Mouse (Mus musculus) embryo, embryonic 10.5 days (tissue): Measurements from ENCODE around the gene Ifi205.
"Not testable (repeated sequence)": the region's sequence is repeated elsewhere in the genome, so short reads cannot be mapped to it uniquely, and the experiment has no call there.

ENCODE experiments used
- DNase-seq: peaks from one replicate; pipeline ENCODE4 v3.0.0-alpha.2; 2015; ENCODE audit warnings: low spot score

The Ifi205 gene

DNA sequence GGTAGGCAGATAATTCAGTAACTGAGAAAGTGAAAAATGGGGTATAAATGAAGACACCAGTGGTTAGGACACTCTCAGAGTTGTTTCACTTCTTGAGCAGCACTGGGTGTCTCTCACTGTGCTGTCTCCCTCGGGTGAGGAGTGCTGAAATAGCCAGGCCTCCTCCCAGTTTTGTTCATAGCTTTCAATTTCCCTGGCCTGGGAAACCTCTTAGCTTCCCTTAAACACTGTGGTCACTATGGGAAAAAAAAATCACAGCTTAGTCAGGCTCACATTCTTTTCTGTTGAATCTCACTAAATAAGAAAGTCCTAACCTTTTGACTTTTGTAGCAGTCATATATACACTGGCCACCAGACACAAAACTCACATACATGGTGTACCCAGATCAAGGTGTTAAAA is at the start of gene Ifi205:
Gene Ifi205, minus strand, starts transcription at position 113 of the 400 bp plus-strand sequence.
- no peak for DNase-seq

GRCm38 (mm10) chr1:174066305-174066704 is 34.7 kb upstream of the Ifi205 start, which contains the start of gene Olfr430:
Olfr430 (plus strand) TSS chr1:174066605.
- DNase-seq, result no peak

DNA sequence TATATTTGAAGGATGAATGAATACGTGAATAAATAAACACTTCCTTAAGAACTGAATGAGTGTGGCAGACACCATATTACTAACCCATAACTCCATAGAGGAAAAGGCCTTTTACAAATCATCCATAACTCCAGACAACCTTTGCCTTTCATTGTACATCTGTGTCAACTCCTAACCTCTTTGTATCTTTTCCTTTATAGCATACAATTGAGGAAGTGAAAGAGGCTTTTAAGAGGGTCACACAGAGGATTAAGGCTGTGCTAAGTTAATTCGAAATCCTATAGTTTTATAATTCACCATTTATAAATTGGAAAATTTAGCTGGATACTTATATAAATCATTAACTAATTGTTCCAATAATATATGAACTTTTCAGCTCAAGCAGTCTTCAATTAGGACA is 23.6 kb upstream of the Ifi205 start:
- no peak for DNase-seq

GRCm38 (mm10) chr1:174052981-174053380 is 21.4 kb upstream of the Ifi205 start:
- no peak for DNase-seq

- DNase-seq, result no peak
These were observed 20.4 kb upstream of the Ifi205 start for GRCm38 (mm10) chr1:174051931-174052536.

DNA sequence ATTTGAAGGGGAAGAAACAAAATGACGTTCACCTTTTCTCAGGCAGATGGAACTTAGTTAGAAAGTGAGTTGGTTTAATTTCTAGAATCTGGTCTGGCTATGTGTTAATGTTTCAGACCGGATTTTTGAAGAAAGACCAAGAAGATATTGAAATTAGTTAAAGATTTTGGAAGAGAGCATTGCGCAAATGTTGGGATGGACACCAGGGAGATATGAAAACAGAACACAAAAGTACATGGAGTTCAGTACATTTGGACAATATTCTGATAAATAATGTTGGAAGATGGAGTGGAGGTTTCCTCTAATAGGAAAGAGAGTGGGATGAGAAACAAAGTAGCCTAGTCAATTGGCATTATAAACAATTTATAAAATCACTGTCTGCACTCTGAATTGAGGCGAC is 19.9 kb upstream of the Ifi205 start:
- DNase-seq, result no peak

DNA sequence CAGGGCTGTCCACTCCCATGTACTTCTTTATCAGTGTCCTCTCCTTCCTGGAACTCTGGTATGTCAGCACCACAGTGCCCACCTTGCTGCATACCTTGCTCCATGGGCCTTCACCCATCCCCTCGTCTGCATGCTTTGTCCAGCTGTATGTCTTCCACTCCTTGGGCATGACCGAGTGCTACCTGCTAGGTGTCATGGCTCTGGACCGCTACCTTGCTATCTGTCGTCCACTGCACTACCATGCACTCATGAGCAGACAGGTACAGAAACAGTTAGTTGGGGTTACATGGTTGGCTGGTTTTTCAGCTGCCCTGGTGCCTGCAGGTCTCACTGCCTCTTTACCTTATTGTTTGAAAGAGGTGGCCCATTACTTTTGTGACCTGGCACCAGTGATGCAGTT is 18.9 kb upstream of the Ifi205 start:
- no peak for DNase-seq

- DNase-seq, result not testable (repeated sequence)
These were observed 17.7 kb upstream of the Ifi205 start for GRCm38 (mm10) chr1:174049357-174049756.

DNA sequence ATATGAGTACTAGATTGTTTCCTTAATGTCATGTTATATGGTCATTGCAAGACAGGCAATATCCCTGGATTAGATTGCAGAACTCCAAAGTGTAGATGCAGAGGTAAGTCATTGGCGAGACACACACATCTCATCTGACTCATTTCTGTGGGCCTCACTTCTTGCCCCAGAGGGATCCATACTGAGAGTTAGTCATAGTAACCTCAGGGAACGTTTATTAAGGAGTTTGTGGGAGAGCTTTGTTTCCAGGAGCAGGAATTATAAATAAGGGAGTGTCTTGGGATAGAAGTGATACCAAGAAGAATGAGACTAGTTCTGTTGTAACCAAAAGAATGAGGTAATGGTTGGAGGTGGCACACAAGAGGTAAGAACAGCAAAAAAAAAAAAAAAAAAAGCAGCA is 17.3 kb upstream of the Ifi205 start, which contains the start of gene Olfr432:
Gene Olfr432, plus strand, starts transcription at position 313 of the 400 bp plus-strand sequence.
- DNase-seq, result no peak

DNA sequence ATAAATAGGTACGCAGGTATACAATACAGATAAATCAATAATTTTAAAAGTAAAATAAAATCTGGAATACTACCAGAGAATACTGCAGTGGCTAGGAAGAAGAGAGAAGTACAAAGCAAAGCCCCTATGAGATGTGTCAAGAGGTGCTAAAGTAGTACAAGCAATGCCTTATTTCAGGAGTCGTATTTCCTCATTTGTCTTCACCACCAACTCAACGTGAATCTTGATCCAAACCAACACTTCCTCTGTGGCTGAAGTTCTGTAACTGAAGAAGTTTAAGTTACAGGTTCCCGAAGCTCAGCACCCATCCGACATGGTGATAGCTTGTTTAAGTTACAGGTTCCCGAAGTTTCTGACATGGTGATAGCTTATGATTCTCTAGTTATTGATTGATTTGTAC is 16.6 kb upstream of the Ifi205 start:
- not testable (repeated sequence) for DNase-seq

GRCm38 (mm10) chr1:174044431-174044830 is 12.8 kb upstream of the Ifi205 start:
- DNase-seq, result no peak

- DNase-seq, result not testable (repeated sequence)
These were observed 10.7 kb upstream of the Ifi205 start for GRCm38 (mm10) chr1:174042091-174042884.

DNA sequence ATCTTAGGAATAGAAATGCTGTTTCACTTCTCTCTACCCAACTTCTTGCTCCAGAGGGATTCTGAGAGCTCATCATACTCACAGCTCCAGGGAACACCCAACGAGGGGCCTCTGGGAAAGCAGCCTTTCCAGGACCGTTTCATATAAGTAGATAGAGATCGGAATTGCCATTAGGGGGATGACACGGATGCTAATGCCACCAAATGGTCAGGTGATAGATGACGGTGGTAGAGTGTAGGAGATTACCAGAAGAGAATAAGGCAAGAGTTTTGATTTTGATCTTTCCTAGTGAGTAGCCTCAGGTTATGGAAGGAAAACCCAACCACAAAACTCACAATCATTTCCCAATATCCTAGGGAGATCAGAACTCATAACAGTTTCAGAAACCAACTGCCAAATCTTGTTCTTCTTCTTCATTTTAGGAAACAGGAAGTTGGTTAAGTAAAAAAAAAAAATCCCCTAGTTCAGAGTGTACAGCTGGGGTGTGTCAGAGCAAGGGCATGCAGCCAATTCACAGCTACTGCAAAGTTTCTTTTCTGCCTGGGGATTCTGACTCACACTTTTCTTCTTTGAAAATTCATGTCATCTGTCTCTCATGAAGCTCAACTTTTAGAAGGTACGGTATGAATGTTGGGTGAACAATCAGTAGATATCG is 9.0 kb upstream of the Ifi205 start, which contains the start of gene Olfr433:
Gene Olfr433, plus strand, starts transcription at position 183 of the 655 bp plus-strand sequence.
- DNase-seq, result no peak

DNA sequence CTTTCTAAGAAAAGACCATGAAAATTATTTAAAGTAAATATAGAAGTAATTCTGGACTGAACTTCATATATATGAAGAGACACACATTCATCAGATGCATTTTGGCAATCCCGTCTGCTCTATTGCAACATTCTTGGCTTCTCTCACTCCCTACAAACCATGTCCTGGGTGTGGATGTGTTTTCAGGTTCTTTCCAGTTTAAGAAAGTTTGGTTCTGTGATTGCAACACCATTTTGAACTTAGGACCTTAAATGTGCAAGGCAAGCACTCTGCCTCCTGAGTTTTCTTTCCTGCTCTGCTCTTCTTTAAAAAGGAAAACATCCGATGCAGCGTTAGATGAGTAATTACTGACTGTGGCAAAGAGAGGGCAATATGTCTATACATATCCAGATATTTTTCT is 6.9 kb upstream of the Ifi205 start:
- no peak for DNase-seq

GRCm38 (mm10) chr1:174035841-174036240 is 4.2 kb upstream of the Ifi205 start:
- DNase-seq, result no peak

GRCm38 (mm10) chr1:174007050-174007449 is 24.6 kb downstream of the Ifi205 start:
- DNase-seq, result not testable (repeated sequence)

- not testable (repeated sequence) for DNase-seq
These were observed 27.1 kb downstream of the Ifi205 start for GRCm38 (mm10) chr1:174004352-174005109.

DNA sequence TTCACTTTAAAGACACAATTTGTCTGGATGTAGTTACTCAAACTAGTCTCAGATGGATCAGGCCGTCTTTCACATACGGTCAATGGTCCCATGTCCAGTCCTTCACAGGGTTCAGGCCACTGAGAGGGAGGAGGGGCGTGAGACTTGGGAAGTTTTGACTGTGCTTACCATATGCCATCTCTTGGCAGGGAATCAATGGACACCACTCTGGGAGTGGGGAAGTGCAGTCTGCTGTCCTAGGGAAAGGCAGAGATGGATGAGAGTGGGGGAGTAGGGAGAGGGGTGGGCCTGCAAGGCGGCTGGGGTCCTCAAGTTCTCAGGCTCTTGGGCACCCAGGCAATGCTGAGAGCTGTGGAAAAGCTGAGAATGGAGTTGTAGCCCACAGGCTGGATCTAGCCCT is 36.6 kb downstream of the Ifi205 start:
- no peak for DNase-seq

- not testable (repeated sequence) for DNase-seq
These were observed 48.8 kb downstream of the Ifi205 start, which contains the start of gene Ifi202b for GRCm38 (mm10) chr1:173982694-173983305. Ifi202b (minus strand) TSS chr1:173982744.

DNA sequence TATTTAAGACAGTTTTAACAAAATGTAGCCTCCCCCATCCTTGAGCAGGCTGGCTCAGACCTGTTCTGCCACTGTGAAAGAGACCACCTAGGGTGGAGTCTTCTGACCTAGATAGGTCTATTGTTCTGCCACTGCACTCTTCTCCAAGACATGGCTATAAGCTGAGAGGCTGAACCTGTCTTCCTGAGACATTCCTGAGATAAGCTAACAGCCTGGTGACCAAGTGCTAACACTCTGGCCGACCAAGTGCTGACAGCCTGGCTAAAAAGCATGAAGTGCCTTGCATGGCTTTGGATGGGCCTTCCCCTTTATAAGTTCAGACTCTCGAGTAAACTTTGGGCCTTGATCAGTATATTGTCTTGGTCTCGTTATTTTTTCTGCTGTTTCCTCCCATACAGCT is 50.6 kb downstream of the Ifi205 start:
- not testable (repeated sequence) for DNase-seq

DNA sequence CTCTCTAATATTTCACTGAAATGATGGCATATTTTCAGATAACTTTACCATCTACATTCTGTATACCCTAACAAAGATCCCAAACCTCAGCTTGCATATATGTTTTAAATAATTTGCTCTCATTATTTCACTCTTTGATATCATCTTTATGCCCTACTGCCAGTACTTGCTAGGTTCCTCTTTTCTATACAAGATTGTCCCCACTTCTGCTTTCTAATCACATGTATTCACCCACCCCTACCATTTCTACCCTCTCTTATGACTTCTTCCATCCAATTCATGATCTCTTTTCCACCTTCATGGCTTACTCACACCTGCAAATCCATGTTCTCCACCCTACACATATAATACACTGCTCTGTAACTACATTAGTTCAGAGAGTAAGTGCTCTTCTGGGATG is 54.0 kb downstream of the Ifi205 start:
- no peak for DNase-seq
